Mouse (Mus musculus) fibroblast of lung, adult 2 months (primary cell): ENCODE measurements at regions not wholly inside any gene's neighbourhood (a gene's known extent, or its start where the extent isn't known, plus 50 kb on each side); places are given as distances from the start of the nearest gene placed in this dataset.

Experiments used
- DNase-seq: peaks from one replicate; pipeline ENCODE4 v3.0.0-alpha.2; 2011; ENCODE audit warnings: low read depth

GRCm38 (mm10) chr12:52368034-52368433 is 135.7 kb upstream of the Arhgap5 start:
- no peak for DNase-seq

DNA sequence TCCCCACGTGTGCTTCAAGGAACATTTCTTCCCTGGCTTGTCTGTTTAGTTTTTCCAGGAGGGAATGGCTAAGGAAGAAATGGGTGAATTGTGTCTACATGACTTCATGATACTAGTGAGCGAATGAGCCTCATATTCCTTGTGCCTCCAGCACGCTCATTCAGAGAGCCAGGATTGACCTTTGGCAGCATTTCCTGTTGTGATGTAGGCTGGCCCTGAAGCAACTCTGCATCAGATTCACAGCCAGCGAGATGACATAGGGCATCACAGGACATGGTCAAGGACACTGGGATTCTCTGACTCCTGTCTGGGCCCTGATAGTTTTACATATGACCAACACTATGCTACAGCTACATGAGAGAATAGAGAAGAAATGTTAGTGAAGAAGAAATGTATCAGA is 135.3 kb upstream of the Arhgap5 start:
- no peak for DNase-seq

DNA sequence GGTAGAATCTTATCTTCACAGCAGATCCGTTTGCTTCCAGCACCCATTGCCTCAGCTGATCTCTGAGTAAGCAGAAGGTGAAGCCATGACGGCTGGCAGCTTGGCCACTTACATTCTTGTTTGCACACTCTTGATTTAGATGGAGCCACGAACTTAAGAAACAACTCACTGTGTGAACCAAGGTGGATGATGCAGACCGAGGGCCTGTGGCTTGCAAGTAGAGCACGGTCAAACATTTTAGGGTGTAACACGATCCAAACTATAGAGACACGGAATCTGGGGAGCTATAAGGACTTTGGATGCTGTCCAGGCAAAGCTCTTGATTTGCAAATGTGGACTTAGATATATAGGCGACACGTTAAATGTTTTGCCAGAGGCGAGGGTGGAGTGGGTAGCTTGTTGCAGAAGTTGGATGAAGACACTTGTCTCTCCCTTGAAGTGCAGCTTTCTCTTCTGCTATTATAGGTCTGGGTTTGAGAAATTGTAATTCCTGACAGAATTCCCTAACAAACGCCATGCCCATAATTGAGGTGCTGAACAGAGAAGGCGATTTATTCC is 133.5 kb upstream of the Arhgap5 start:
- DNase-seq = no peak

DNA sequence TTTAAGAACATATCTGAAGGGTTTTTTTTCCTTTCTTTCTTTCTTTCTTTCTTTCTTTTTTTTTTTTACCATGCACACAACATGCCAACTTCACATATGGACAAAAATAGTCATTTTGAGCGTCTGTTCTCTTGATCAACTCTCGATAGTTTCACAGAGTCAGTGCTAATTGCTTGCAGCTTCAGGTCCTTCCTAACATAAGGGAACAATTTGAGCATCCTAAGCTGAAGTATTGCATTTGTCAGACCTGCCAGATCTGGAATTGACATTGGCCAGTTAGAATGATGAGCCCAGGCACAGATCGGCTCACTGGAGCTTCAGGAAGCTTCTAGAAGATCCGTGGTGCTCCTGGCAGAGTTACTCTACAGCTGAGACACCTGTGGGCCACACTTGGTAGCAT is 128.7 kb upstream of the Arhgap5 start:
- no peak for DNase-seq

DNA sequence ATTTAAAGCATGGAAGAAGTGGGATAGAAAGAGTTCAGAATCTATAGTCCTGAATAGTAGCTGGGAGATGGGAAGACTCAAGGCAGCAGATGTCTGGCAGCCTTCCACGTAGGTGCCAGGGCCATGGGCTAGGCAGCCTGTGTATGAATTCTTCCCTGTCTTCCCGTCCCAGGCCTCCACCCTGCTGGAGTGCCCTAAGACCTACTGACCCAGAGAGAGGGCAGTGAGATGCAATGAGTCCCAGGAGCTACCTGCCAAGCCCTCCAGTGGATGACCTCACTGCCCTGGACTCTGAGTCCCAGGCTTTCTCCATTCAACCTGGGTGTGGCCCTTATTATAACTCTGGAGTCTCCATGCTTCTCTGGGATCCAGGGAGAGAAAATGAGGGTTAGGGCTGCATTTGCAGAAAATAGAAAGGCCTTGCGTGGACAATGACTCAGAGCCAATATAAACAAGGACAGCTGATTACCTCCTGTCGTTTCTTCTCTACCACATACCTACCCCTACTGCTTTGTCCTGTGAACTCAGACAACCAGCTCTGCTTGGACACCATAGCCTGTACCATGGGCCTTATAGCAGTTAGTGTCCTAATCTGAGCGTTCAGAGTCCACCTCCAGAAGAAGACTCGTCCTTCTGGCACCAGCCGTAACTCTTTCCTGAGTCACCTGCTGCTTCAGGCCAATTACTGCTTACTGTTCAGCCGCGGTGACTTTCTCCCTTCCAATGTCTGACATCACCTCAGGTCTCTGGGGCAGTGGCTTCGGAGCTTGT is 126.9 kb upstream of the Arhgap5 start:
- no peak for DNase-seq

- no peak for DNase-seq
Observed at GRCm38 (mm10) chr12:52377463-52377848, 126.3 kb upstream of the Arhgap5 start.

GRCm38 (mm10) chr12:52379245-52379644 is 124.5 kb upstream of the Arhgap5 start:
- no peak for DNase-seq

DNA sequence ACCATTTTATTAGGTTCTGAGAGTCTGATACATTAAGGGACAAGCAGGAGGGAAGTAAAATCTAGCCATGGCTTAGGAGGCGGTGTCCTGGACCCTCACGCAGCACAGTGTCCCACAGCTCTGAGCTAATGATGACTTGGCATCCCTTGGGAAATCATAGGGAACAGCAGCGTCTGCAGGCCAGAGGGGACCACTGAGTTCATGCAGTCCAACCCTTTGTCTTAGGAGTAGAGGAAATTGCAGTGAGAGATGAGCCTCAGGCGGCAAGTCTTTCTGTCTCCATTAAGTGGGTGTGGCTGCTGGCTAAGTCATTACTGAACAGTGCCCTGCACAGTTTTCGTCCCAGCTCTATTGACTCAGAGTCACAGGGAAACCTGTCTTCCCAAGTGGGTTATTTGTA is 123.8 kb upstream of the Arhgap5 start:
- DNase-seq = no peak

DNA sequence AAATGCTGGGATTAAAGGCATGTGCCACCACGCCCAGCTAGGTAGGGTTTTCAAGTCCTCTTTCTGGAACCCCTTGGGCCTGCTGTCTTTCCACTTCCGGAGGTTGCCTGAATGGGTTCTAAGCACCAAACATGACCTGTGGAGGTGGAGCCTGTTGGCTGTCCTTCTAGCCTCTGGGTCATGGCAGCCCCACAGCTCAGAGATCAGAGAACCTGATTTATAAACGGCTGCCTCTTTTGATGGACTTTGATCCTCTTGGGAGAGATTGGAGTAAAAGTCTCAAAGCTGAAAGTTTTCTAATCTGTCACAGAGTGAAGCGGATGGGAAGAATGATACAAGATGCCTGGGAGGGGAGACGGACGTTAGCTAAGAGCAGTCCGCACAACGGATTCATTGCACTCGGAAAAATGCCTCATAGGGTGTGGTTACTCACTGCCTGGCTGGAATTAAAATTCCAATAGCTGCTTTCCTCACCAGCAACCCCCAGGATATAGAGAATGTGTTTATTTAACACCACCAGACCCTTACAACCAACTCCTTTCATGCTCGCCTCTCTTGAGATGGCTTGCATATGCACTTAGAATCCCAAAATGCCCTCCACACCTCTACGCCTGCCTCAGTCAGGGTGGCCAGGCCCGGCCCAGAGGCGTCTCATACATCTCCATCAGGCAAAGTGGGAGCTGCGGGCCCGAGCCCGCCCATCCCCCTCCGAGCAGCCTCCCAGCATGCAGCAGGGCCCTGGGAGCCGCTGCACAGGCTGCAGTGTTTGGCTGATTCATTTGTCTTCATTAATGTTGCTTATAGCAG is 122.4 kb upstream of the Arhgap5 start:
- DNase-seq = no peak

GRCm38 (mm10) chr12:52381968-52382325 is 121.8 kb upstream of the Arhgap5 start:
- DNase-seq = no peak

- DNase-seq = no peak
Observed at GRCm38 (mm10) chr12:52382832-52383580, 120.8 kb upstream of the Arhgap5 start.

DNA sequence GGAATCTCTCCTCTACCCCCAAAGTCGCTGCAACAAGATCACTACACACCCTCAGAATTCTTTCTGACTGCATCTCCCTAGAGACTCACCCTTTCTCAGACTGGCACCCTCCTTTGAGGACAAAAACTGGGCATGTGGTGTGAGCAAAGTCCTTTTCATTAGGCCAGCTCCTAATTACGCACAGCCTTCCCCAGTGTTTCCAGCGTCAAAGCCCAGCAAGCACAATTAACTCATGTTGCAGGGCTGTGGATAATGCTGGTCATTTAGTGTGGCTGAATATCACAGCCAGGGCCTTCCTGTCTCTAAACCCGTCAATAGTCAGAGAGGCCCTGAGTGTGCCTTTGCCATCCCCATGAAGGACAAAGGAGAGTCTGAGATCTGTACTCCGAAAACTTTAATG is 114.2 kb upstream of the Arhgap5 start:
- no peak for DNase-seq

- DNase-seq = no peak
Observed at GRCm38 (mm10) chr12:52390242-52390641, 113.5 kb upstream of the Arhgap5 start.

DNA sequence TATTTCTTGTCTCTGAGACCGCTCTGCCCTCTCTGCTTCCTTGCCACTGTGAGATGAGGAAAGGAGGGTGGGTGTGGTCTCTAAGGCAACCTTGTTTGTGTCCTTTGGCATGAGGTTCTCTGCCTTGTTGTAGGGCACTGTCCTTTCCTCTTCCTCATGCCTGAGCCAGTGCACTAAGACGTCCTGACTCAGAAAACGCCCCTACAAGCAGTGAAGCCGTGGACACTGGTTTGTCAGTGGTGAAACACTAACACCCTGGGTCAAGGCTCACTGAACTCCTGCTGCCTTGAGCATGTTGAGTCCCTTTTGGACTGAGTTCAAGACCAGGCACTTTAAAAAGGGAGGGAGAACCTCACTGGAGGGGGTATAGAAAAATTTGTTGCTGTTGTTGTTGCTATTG is 111.1 kb upstream of the Arhgap5 start:
- DNase-seq = no peak

GRCm38 (mm10) chr12:52393981-52394718 is 109.6 kb upstream of the Arhgap5 start:
- DNase-seq = no peak

- no peak for DNase-seq
Observed at GRCm38 (mm10) chr12:52394719-52395062, 109.1 kb upstream of the Arhgap5 start.

DNA sequence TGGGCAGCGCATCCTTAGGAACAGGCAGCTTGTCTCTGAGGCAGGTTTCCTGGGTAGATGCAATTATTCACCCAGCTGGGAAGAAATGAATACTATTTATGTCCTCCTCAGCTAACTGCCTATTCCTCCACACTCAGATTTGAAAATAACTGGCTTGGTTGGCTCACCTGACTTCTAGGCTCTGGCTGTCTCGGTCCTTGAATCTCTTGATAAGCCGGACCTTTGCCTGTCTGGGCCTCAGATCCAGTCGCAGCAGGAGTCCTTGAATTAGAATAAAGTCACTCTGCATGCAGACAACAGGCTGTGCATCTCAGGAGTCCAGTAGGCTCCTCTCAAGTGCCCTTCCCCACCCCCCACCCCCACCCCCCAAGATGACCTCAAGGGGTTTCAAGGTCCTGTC is 108.7 kb upstream of the Arhgap5 start:
- DNase-seq = no peak

GRCm38 (mm10) chr12:52396178-52396841 is 107.5 kb upstream of the Arhgap5 start:
- DNase-seq = peak; percentile 78

DNA sequence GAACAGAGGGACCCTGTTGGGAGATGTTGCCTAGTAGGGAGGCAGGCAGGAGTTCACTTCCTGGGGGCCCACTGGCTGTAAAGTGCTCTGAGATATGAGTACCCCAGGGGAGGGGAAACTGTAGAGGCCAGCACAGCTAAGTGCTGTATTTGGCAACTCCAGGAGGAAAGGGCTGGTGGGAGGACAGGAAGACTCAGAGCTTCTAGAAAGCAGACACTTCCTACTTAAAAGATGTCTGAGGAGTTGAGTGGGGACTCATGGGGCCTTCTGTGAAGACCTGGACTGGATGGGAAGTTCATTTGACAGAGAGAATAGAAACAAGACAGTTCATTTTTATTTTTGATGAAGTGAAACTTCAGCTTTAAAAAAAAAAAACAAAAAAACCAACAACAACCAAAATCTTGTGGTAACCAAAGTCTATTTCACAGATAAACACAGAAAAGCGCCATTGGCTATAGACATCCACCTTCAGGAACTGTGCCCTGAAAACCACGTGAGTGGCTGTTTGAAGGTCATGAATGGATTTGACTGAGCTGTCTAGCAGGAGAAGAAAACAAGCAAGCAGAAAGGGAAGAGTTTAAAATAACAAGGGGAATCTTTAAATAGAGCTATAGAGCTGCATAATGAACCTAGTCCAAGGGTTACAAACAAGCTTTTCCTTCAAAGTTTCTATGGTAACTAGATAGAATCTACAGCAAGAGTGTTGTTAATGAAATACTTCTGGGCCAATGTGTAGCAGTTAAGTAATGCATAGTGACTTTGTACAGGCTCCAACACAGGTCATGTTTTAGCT is 105.9 kb upstream of the Arhgap5 start:
- DNase-seq = no peak

- no peak for DNase-seq
Observed at GRCm38 (mm10) chr12:52398511-52398975, 105.2 kb upstream of the Arhgap5 start.
